Mouse (Mus musculus) CH12.LX (cell line): Measurements from ENCODE around the gene Ppard. TPM values are rescaled to one million over a fixed set of nuclear protein-coding genes. Genes with fewer than 3 reads are reported as not detected.

Experiments used
- DNase-seq: peaks from one replicate; pipeline ENCODE4 v3.0.0-alpha.2; 2013; ENCODE audit errors: extremely low read depth
- H3K27ac ChIP-seq: 2 replicates; pipeline ENCODE4 v1.5.1; 2012; ENCODE audit warnings: low read depth, mild to moderate bottlenecking, control low read depth, moderate library complexity; ENCODE audit not compliant: insufficient read depth
- H3K27me3 ChIP-seq: replicated peaks from 2 replicates; pipeline ENCODE3; 2012; ENCODE audit warnings: inconsistent platforms
- H3K36me3 ChIP-seq, 2 experiments: replicated peaks in 1 of 2; 2 replicates each; pipeline versions ENCODE3 to v1.6.1; 2012; ENCODE audit warnings: inconsistent platforms in 1 of 2, low read length in 1 of 2, mild to moderate bottlenecking in 1 of 2, mixed read lengths in 1 of 2, moderate library complexity in 1 of 2; ENCODE audit not compliant: control insufficient read depth in 1 of 2, insufficient read depth in 1 of 2
- H3K4me1 ChIP-seq, 2 experiments: 2 replicates each; pipeline ENCODE4 v1.6.1; 2012; ENCODE audit warnings: inconsistent platforms in 1 of 2, moderate library complexity in 1 of 2; ENCODE audit not compliant: insufficient read depth in 2 of 2, control insufficient read depth in 1 of 2
- H3K4me2 ChIP-seq: 2 replicates; pipeline ENCODE4 v1.6.1; 2012; ENCODE audit warnings: low read depth, mild to moderate bottlenecking, control low read depth; ENCODE audit not compliant: poor library complexity, insufficient read depth, severe bottlenecking
- H3K4me3 ChIP-seq, 3 experiments: fragments of 150-350 bp in 1 of 3; sonication (generic) in 1 of 3; replicated peaks in 1 of 3; 2 replicates each; pipeline versions ENCODE3 to v1.5.1; 2011 to 2012; ENCODE audit warnings: low read depth in 2 of 3, low read length in 2 of 3, mild to moderate bottlenecking in 2 of 3, moderate library complexity in 2 of 3, control low read depth in 1 of 3, improper control_type of control experiment in 1 of 3, inconsistent platforms in 1 of 3, mixed read lengths in 1 of 3; ENCODE audit not compliant: poor library complexity in 1 of 3
- H3K79me2 ChIP-seq: replicated peaks from 2 replicates; pipeline ENCODE4 v1.6.1; 2012; ENCODE audit warnings: mild to moderate bottlenecking, moderate library complexity; ENCODE audit not compliant: control insufficient read depth, poor library complexity, insufficient read depth, severe bottlenecking; ENCODE audit errors: extremely low read depth
- H3K9ac ChIP-seq: 2 replicates; pipeline ENCODE4 v1.6.1; 2012; ENCODE audit warnings: low read depth, mild to moderate bottlenecking, control low read depth, moderate library complexity; ENCODE audit not compliant: insufficient read depth
- H3K9me3 ChIP-seq: replicated peaks from 2 replicates; pipeline ENCODE3; 2012; ENCODE audit warnings: low read length, inconsistent platforms, mixed read lengths
- BHLHE40 ChIP-seq: IDR thresholded peaks from 2 replicates; pipeline ENCODE4 v1.6.1; 2011; ENCODE audit warnings: mild to moderate bottlenecking, low read depth, low read length, improper control_type of control experiment
- CHD1 ChIP-seq: IDR thresholded peaks from 2 replicates; pipeline ENCODE4 v1.6.1; 2012; ENCODE audit warnings: low read depth, low read length, improper control_type of control experiment, inconsistent platforms
- CHD2 ChIP-seq: IDR thresholded peaks from 2 replicates; pipeline ENCODE4 v1.6.1; 2011; ENCODE audit warnings: low read length, improper control_type of control experiment
- CTCF ChIP-seq, 2 experiments: IDR thresholded peaks in 1 of 2; conservative IDR thresholded peaks in 1 of 2; 2 replicates each; pipeline ENCODE4 v1.5.1; 2011 to 2012; ENCODE audit warnings: low read depth in 2 of 2, low read length in 2 of 2, improper control_type of control experiment in 1 of 2, inconsistent platforms in 1 of 2, mild to moderate bottlenecking in 1 of 2, moderate library complexity in 1 of 2
- ELF1 ChIP-seq: IDR thresholded peaks from 2 replicates; pipeline ENCODE4 v1.6.1; 2014; ENCODE audit warnings: low read depth, mild to moderate bottlenecking, inconsistent platforms, low read length, improper control_type of control experiment
- ETS1 ChIP-seq: conservative IDR thresholded peaks from 2 replicates; pipeline ENCODE4 v1.6.1; 2012; ENCODE audit warnings: low read depth, mild to moderate bottlenecking, inconsistent platforms, low read length, improper control_type of control experiment, moderate library complexity
- GABPA ChIP-seq: IDR thresholded peaks from 2 replicates; pipeline ENCODE4 v1.6.1; 2012; ENCODE audit warnings: low read depth, low read length, improper control_type of control experiment, inconsistent platforms; ENCODE audit not compliant: insufficient replicate concordance
- HCFC1 ChIP-seq: IDR thresholded peaks from 2 replicates; pipeline ENCODE4 v1.6.1; 2012; ENCODE audit warnings: low read depth, mild to moderate bottlenecking, inconsistent platforms, low read length, improper control_type of control experiment
- IRF4 ChIP-seq: IDR thresholded peaks from 2 replicates; pipeline ENCODE4 v1.6.1; 2014; ENCODE audit warnings: low read depth, mild to moderate bottlenecking, inconsistent platforms, low read length, improper control_type of control experiment
- JUN ChIP-seq: IDR thresholded peaks from 2 replicates; pipeline ENCODE4 v1.6.1; 2011; ENCODE audit warnings: low read depth, mild to moderate bottlenecking, low read length, improper control_type of control experiment, moderate library complexity; ENCODE audit not compliant: insufficient read depth
- JUND ChIP-seq: conservative IDR thresholded peaks from 2 replicates; pipeline ENCODE4 v1.6.1; 2011; ENCODE audit warnings: low read depth, low read length, improper control_type of control experiment
- KAT2A ChIP-seq: IDR thresholded peaks from 2 replicates; pipeline ENCODE4 v1.6.1; 2012; ENCODE audit warnings: low read length, improper control_type of control experiment, inconsistent platforms; ENCODE audit not compliant: insufficient replicate concordance
- MAX ChIP-seq: IDR thresholded peaks from 2 replicates; pipeline ENCODE4 v1.6.1; 2011; ENCODE audit warnings: low read length, improper control_type of control experiment
- MAZ ChIP-seq: IDR thresholded peaks from 2 replicates; pipeline ENCODE4 v1.6.1; 2012; ENCODE audit warnings: low read depth, mild to moderate bottlenecking, inconsistent platforms, low read length, improper control_type of control experiment, moderate library complexity
- MEF2A ChIP-seq: IDR thresholded peaks from 2 replicates; pipeline ENCODE4 v1.6.1; 2014; ENCODE audit warnings: low read depth, mild to moderate bottlenecking, inconsistent platforms, low read length, improper control_type of control experiment, borderline replicate concordance
- MXI1 ChIP-seq: IDR thresholded peaks from 2 replicates; pipeline ENCODE4 v1.6.1; 2011; ENCODE audit warnings: mild to moderate bottlenecking, low read depth, low read length, improper control_type of control experiment
- MYC ChIP-seq: IDR thresholded peaks from 2 replicates; pipeline ENCODE4 v1.6.1; 2011; ENCODE audit warnings: low read depth, mild to moderate bottlenecking, improper control_type of control experiment, low read length
- NELFE ChIP-seq: IDR thresholded peaks from 2 replicates; pipeline ENCODE4 v1.6.1; 2011; ENCODE audit warnings: low read depth, low read length, improper control_type of control experiment
- NRF1 ChIP-seq: IDR thresholded peaks from 2 replicates; pipeline ENCODE4 v1.6.1; 2014; ENCODE audit warnings: low read depth, mild to moderate bottlenecking, inconsistent platforms, low read length, improper control_type of control experiment, moderate library complexity
- POLR2A ChIP-seq: IDR thresholded peaks from 2 replicates; pipeline ENCODE4 v1.6.1; 2011; ENCODE audit warnings: low read depth, mild to moderate bottlenecking, improper control_type of control experiment, low read length
- RCOR1 ChIP-seq: conservative IDR thresholded peaks from 2 replicates; pipeline ENCODE4 v1.6.1; 2012; ENCODE audit warnings: low read depth, mild to moderate bottlenecking, inconsistent platforms, low read length, improper control_type of control experiment
- SIN3A ChIP-seq: IDR thresholded peaks from 2 replicates; pipeline ENCODE4 v1.6.1; 2012; ENCODE audit warnings: low read length, improper control_type of control experiment, inconsistent platforms
- SMC3 ChIP-seq: IDR thresholded peaks from 2 replicates; pipeline ENCODE4 v1.6.1; 2011; ENCODE audit warnings: low read depth, low read length, improper control_type of control experiment
- TBP ChIP-seq: conservative IDR thresholded peaks from 2 replicates; pipeline ENCODE4 v1.6.1; 2011; ENCODE audit warnings: low read depth, low read length, improper control_type of control experiment
- UBTF ChIP-seq: IDR thresholded peaks from 2 replicates; pipeline ENCODE4 v1.6.1; 2012; ENCODE audit warnings: low read depth, mild to moderate bottlenecking, inconsistent platforms, low read length, improper control_type of control experiment, moderate library complexity
- ZKSCAN1 ChIP-seq: IDR thresholded peaks from 2 replicates; pipeline ENCODE4 v1.6.1; 2012; ENCODE audit warnings: low read depth, inconsistent platforms, low read length, improper control_type of control experiment, borderline replicate concordance
- ZMIZ1 ChIP-seq: IDR thresholded peaks from 2 replicates; pipeline ENCODE4 v1.6.1; 2012; ENCODE audit warnings: low read depth, mild to moderate bottlenecking, inconsistent platforms, low read length, improper control_type of control experiment
- ZNF384 ChIP-seq: IDR thresholded peaks from 2 replicates; pipeline ENCODE4 v1.6.1; 2012; ENCODE audit warnings: low read depth, low read length, improper control_type of control experiment, inconsistent platforms
- dilution Hi-C: fragments of 300-500 bp; cut with MboI; formaldehyde crosslinking; loops from 2 replicates; pipeline ENCODE4 v1.14.3; 2020; ENCODE audit warnings: low sequenced_read_pairs; ENCODE audit not compliant: extremely low pct_unique_long_range_greater_than_20kb, extremely low pct_ligation_motif_present
- in situ Hi-C: fragments of 300-500 bp; cut with MboI; formaldehyde crosslinking; loops from 3 replicates; pipeline ENCODE4 v1.14.3; 2019; ENCODE audit warnings: low sequenced_read_pairs, low pct_ligation_motif_present, low pct_unique_long_range_greater_than_20kb, mixed read lengths
- polyA plus RNA-seq: library from polyadenylated mRNA; unstranded; fragments of >175 nt; gene quantifications from 2 replicates; pipeline ENCODE4 v1.2.1, GENCODE M21; 2012; ENCODE audit warnings: low read depth; ENCODE audit not compliant: insufficient read length
- total RNA-seq, 2 experiments: library from RNA; depleted of rRNA; stranded (reverse); fragments of 300-350 nt in 1 of 2; fragments of >200 nt in 1 of 2; gene quantifications; 2 replicates each; pipeline ENCODE4 v1.2.3; 2012 to 2014

Gene Ppard
- total and polyA plus RNA-seq, 3 experiments: 2.9 to 15.5 (median 7.3) TPM

DNA sequence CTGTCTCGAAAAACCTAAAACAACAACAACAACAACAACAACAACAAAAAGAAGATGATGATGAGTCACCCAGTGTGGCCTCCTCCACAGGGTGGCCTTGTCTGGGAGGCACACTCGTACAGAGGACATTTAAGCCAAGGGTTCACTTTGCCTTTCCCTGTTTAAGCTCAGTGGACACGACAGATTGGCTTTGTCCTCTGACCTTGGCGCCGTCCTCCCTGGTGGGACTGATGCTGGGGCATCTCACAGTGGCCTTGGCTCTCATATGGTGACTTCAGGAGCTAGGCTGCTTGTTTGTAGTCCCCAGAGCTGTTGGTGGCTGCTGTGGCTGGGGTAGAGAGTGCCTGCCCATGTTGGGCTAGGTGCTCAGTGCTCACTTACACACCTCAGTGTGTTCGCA, 11.7 kb downstream of the Ppard start:
- Histone ChIP-seq H3K36me3 (peaks cover 42 to 82% of the 10 kb centered on the region in 2 experiments), H3K27me3 (no peaks in the 10 kb centered on the region), H3K9me3 (no peaks in the 10 kb centered on the region), H3K27ac (no peak overlapping the region), H3K9ac (no peak overlapping the region), H3K79me2 (no peaks in the 10 kb centered on the region; the same call in 1 of the 2 replicates), H3K4me1 (peaks cover 28 to 82% of the 10 kb centered on the region in 2 experiments), H3K4me3 (no peak overlapping the region), H3K4me2 (no peak overlapping the region)
- TF ChIP-seq MAZ (no peak), CTCF (conservative IDR thresholded peaks at IDR 0.05 in 1 of 2, IDR thresholded peaks at IDR 0.05 in 1 of 2; ENCODE audit: low read depth in 2 of 2, low read length in 2 of 2) (no peak), MEF2A (no peak), UBTF (no peak), JUN (no peak), POLR2A (no peak), ZNF384 (no peak), NRF1 (no peak), ZMIZ1 (no peak), HCFC1 (no peak), RCOR1 (no peak), ELF1 (no peak), ETS1 (no peak), MXI1 (no peak), IRF4 (no peak), CHD1 (no peak), MAX (no peak), BHLHE40 (no peak), NELFE (no peak)
- in situ Hi-C loops: no loop called here
- dilution Hi-C loops: no loop called here
- no peak for DNase-seq

GRCm38 (mm10) chr17:28244714-28245113, 12.2 kb downstream of the Ppard start:
- Histone ChIP-seq H3K27me3 (no peaks in the 10 kb centered on the region), H3K79me2 (no peaks in the 10 kb centered on the region; the same call in 1 of the 2 replicates), H3K4me2 (no peak overlapping the region), H3K9ac (no peak overlapping the region), H3K9me3 (no peaks in the 10 kb centered on the region), H3K27ac (no peak overlapping the region), H3K36me3 (peaks cover 39 to 82% of the 10 kb centered on the region in 2 experiments), H3K4me3 (no peak overlapping the region), H3K4me1 (peaks cover 28 to 82% of the 10 kb centered on the region in 2 experiments)
- in situ Hi-C loops (no loop called here), dilution Hi-C loops (no loop called here)
- DNase-seq: no peak
- TF ChIP-seq KAT2A (no peak), HCFC1 (no peak), ZKSCAN1 (no peak), BHLHE40 (no peak), TBP (no peak), SIN3A (no peak), JUND (no peak), CHD2 (no peak), POLR2A (no peak), GABPA (no peak), NELFE (no peak), ETS1 (no peak), ZNF384 (no peak), MYC (no peak), SMC3 (no peak)
